Mouse (Mus musculus): ENCODE measurements around the gene P2rx6. TPM values are rescaled to one million over a fixed set of nuclear protein-coding genes. Genes with fewer than 3 reads are reported as not detected.
"Not testable (repeated sequence)": the region's sequence is repeated elsewhere in the genome, so short reads cannot be mapped to it uniquely, and the experiment has no call there.

Gene P2rx6
- total and polyA plus RNA-seq, 2 experiments from 2014 or later: 0.31 to 0.70 TPM

DNA sequence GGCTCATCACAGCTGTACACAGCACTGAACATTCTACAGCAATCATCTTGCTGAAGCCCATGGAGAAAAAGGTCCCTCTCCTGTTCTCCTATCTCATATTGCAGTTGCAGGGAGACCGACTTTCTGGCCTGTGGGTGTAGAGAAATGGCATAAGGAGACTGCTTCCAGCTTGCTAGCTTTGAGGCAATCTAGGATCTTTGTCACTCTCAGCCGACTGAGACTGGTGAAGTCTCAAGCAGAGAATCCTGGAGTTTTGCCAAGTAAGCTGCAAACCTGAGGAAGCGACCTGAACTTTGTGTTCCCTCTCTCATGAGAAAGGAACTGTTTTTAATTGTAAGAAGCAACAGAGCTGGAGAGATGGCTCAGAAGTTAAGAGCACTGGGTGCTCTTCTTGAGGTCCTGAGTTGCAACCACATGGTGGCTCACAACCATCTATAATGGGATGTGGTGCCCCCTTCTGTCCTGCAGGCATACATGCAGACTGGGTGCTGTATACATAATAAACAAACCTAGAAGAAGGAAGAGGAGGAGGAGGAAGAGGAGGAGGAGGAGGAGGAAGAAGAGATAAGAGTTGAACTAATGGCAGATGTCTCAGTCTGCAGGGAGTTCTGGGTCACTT, 39.4 kb downstream of the P2rx6 start:
- WGBS: 52% methylated on average over 3 of the region's 3 CpGs
- ATAC-seq (ENCODE audit: insufficient read depth, low read depth) (no peak), DNase-seq (ENCODE audit: low spot score) (no peak)

DNA sequence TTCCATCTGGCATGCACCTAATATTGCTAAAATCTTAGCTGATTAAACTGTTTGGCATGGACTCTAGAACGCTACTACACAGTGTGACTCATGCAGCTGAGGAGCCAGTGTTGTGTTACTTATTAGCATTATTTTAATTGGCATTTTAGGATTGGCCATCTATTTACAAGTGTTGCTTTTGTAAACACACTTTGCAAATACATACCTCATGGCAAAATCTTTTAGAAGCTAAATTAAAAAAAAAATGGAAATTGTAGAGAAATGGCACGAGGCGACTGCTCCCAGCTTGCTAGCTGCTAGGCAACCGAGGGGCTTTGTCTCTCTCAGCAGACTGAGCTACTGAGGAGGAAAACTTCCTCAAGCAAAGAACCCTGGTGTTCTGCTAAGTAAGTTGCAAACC, 43.3 kb downstream of the P2rx6 start:
- WGBS: 61% methylated on average over 4 of the region's 4 CpGs
- H3K36me3 ChIP-seq (replicated peaks; ENCODE audit: control insufficient read depth, insufficient read depth, low read length): no peaks in the 10 kb centered on the region
- ATAC-seq (ENCODE audit: insufficient read depth, low read depth) (no peak), DNase-seq (ENCODE audit: low spot score) (no peak)
- H3K4me1 ChIP-seq (ENCODE audit: control insufficient read depth, insufficient read depth): no peaks in the 10 kb centered on the region
- no peak overlapping the region for H3K9ac ChIP-seq (replicated peaks; ENCODE audit: low read depth, low read length)
- no peak overlapping the region for H3K4me2 ChIP-seq (ENCODE audit: low read depth, low read length)
- TF ChIP-seq EP300 (IDR thresholded peaks at IDR 0.05; ENCODE audit: low read depth): no peak
- H3K27ac ChIP-seq (ENCODE audit: low read depth): no peak overlapping the region
- H3K4me3 ChIP-seq (ENCODE audit: low read depth, low read length): no peak overlapping the region
- H3K9me3 ChIP-seq (replicated peaks; ENCODE audit: control insufficient read depth, low read length): no peaks in the 10 kb centered on the region
- H3K27me3 ChIP-seq (ENCODE audit: control insufficient read depth, insufficient read depth, low read length): no peaks in the 10 kb centered on the region

More for the DNA sequence above, 39.4 kb downstream of the P2rx6 start:
- no peaks in the 10 kb centered on the region for H3K4me1 ChIP-seq (ENCODE audit: control insufficient read depth, insufficient read depth)
- H3K27ac ChIP-seq (ENCODE audit: low read depth): no peak overlapping the region
- H3K4me3 ChIP-seq (ENCODE audit: low read depth, low read length): no peak overlapping the region
- no peak overlapping the region for H3K4me2 ChIP-seq (ENCODE audit: low read depth, low read length)
- H3K9ac ChIP-seq (replicated peaks; ENCODE audit: low read depth, low read length): no peak overlapping the region
- TF ChIP-seq EP300 (IDR thresholded peaks at IDR 0.05; ENCODE audit: low read depth) (no peak), CTCF (IDR thresholded peaks at IDR 0.05; ENCODE audit: low read depth) (peak; percentile 29; the same call in 1 of the 2 replicates)
- H3K36me3 ChIP-seq (replicated peaks; ENCODE audit: control insufficient read depth, insufficient read depth, low read length): no peaks in the 10 kb centered on the region
- H3K27me3 ChIP-seq (ENCODE audit: control insufficient read depth, insufficient read depth, low read length): no peaks in the 10 kb centered on the region
- no peaks in the 10 kb centered on the region for H3K9me3 ChIP-seq (replicated peaks; ENCODE audit: control insufficient read depth, low read length)

DNA sequence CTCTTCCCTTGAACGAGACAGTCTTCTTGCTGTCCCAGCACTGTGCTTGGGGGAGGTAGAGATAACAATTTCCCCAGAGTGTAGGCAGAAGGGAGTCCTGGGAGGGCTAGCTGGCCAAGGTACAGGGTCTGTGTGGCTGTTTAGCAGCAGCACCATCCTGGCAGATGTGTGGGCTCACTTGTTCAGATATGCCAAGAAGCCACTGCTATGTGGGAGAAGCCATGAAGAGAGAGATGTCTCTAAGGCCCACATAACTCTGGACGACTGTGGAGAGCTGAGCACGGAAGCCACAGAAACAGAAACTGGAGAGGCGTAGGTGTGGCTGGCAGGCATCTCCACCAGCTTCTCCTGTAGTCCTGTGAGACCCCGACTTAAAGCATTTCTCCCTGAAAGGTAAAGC, 44.0 kb downstream of the P2rx6 start:
- no peaks in the 10 kb centered on the region for H3K9me3 ChIP-seq (replicated peaks; ENCODE audit: control insufficient read depth, low read length)
- no peak overlapping the region for H3K4me2 ChIP-seq (ENCODE audit: low read depth, low read length)
- no peak overlapping the region for H3K4me3 ChIP-seq (ENCODE audit: low read depth, low read length)
- ATAC-seq (ENCODE audit: insufficient read depth, low read depth) (no peak), DNase-seq (ENCODE audit: low spot score) (no peak)
- WGBS: 60% methylated on average over 5 of the region's 5 CpGs
- H3K4me1 ChIP-seq (ENCODE audit: control insufficient read depth, insufficient read depth): no peaks in the 10 kb centered on the region
- H3K27ac ChIP-seq (ENCODE audit: low read depth): no peak overlapping the region
- H3K9ac ChIP-seq (replicated peaks; ENCODE audit: low read depth, low read length): no peak overlapping the region
- H3K36me3 ChIP-seq (replicated peaks; ENCODE audit: control insufficient read depth, insufficient read depth, low read length): no peaks in the 10 kb centered on the region
- no peak for TF ChIP-seq EP300 (IDR thresholded peaks at IDR 0.05; ENCODE audit: low read depth)
- no peak for TF ChIP-seq CTCF (IDR thresholded peaks at IDR 0.05; ENCODE audit: low read depth)
- no peaks in the 10 kb centered on the region for H3K27me3 ChIP-seq (ENCODE audit: control insufficient read depth, insufficient read depth, low read length)

DNA sequence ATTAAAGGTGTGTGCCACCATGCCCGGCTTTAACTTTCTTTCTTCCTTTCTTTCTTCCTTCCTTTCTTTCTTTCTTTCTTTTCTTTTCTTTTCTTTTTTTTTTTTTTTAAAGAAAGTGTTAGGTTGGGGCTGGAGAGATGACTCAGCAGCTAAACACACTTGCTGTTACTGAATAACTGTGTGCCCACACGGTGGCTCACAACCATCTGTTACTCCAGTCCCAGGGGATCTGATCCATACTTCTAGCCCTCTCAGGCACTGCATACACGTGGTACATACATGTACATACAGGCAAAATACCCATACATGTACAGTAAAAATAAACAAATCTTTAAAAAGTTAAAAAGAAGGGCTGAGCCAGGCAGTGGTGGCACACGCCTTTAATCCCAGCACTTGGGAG, 49.7 kb downstream of the P2rx6 start:
- ATAC-seq (ENCODE audit: insufficient read depth, low read depth) (no peak), DNase-seq (ENCODE audit: low spot score) (no peak)
- H3K4me2 ChIP-seq (ENCODE audit: low read depth, low read length): no peak overlapping the region
- no peaks in the 10 kb centered on the region for H3K4me1 ChIP-seq (ENCODE audit: control insufficient read depth, insufficient read depth)
- 64% methylated on average over 4 of the region's 4 CpGs for WGBS
- H3K9ac ChIP-seq (replicated peaks; ENCODE audit: low read depth, low read length): no peak overlapping the region
- H3K9me3 ChIP-seq (replicated peaks; ENCODE audit: control insufficient read depth, low read length): no peaks in the 10 kb centered on the region
- H3K4me3 ChIP-seq (ENCODE audit: low read depth, low read length): no peak overlapping the region
- H3K27me3 ChIP-seq (ENCODE audit: control insufficient read depth, insufficient read depth, low read length): no peaks in the 10 kb centered on the region
- no peak for TF ChIP-seq EP300 (IDR thresholded peaks at IDR 0.05; ENCODE audit: low read depth)
- no peak for TF ChIP-seq CTCF (IDR thresholded peaks at IDR 0.05; ENCODE audit: low read depth)
- no peaks in the 10 kb centered on the region for H3K36me3 ChIP-seq (replicated peaks; ENCODE audit: control insufficient read depth, insufficient read depth, low read length)
- no peak overlapping the region for H3K27ac ChIP-seq (ENCODE audit: low read depth)

DNA sequence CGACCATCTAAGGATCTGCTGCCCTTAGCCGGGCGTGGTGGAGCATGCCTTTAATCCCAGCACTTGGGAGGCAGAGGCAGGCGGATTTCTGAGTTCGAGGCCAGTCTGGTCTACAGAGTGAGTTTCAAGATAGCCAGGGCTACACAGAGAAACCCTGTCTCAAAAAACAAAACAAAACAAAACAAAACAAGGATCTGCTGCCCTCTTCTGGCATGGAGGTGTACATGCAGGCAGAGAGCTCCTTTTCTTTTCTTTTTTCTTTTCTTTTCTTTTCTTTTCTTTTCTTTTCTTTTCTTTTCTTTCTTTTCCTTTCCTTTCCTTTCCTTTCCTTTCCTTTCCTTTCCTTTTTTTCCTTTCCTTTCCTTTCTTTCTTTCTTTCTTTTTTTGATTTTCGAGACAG, 53.1 kb downstream of the P2rx6 start:
- not testable (repeated sequence) for H3K4me2 ChIP-seq (ENCODE audit: low read depth, low read length); ATAC-seq (ENCODE audit: insufficient read depth, low read depth); H3K4me1 ChIP-seq (ENCODE audit: control insufficient read depth, insufficient read depth); H3K9ac ChIP-seq (replicated peaks; ENCODE audit: low read depth, low read length); H3K27me3 ChIP-seq (ENCODE audit: control insufficient read depth, insufficient read depth, low read length); H3K9me3 ChIP-seq (replicated peaks; ENCODE audit: control insufficient read depth, low read length); H3K36me3 ChIP-seq (replicated peaks; ENCODE audit: control insufficient read depth, insufficient read depth, low read length); H3K27ac ChIP-seq (ENCODE audit: low read depth); DNase-seq (ENCODE audit: low spot score); H3K4me3 ChIP-seq (ENCODE audit: low read depth, low read length)
- peak; percentile 59 for TF ChIP-seq CTCF (IDR thresholded peaks at IDR 0.05; ENCODE audit: low read depth)
- WGBS: 81% methylated on average over 6 of the region's 6 CpGs

DNA sequence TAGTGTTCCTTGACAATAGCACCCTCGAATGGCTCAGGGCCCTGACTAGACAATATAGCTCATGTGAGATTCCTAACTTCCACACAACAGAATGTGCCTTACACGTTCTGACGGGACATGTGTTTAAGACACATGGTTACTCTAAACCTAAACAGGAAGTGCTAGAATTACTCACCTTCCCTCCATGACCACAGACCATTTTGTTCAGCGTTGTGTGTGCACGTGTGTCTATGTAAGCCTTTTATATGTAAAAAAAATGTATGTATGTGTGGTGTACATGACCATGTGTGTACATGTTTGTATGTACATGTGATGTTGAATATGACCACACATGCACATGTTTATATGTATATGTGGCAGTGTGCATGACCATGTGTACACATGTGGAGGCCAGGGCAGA, 54.5 kb downstream of the P2rx6 start:
- DNase-seq (ENCODE audit: low spot score) (no peak), ATAC-seq (ENCODE audit: insufficient read depth, low read depth) (no peak)
- no peak overlapping the region for H3K9ac ChIP-seq (replicated peaks; ENCODE audit: low read depth, low read length)
- 73% methylated on average over 5 of the region's 5 CpGs for WGBS
- H3K4me1 ChIP-seq (ENCODE audit: control insufficient read depth, insufficient read depth): peaks cover 4% of the 10 kb centered on the region; the same call in 1 of the 2 replicates
- no peaks in the 10 kb centered on the region for H3K27me3 ChIP-seq (ENCODE audit: control insufficient read depth, insufficient read depth, low read length)
- H3K4me3 ChIP-seq (ENCODE audit: low read depth, low read length): no peak overlapping the region
- H3K27ac ChIP-seq (ENCODE audit: low read depth): no peak overlapping the region
- H3K4me2 ChIP-seq (ENCODE audit: low read depth, low read length): no peak overlapping the region
- no peak for TF ChIP-seq CTCF (IDR thresholded peaks at IDR 0.05; ENCODE audit: low read depth)
- no peak for TF ChIP-seq EP300 (IDR thresholded peaks at IDR 0.05; ENCODE audit: low read depth)
- no peaks in the 10 kb centered on the region for H3K36me3 ChIP-seq (replicated peaks; ENCODE audit: control insufficient read depth, insufficient read depth, low read length)
- no peaks in the 10 kb centered on the region for H3K9me3 ChIP-seq (replicated peaks; ENCODE audit: control insufficient read depth, low read length)

Data from heart, postnatal 0 days (tissue).